Mouse (Mus musculus) hindbrain, embryonic 11.5 days (tissue): ENCODE data around the gene Prss45. TPM values are rescaled to one million over a fixed set of nuclear protein-coding genes. Genes with fewer than 3 reads are reported as not detected.

ENCODE experiments used
- ATAC-seq: fragments of 200-750 bp; cut with Nextera tagmentation; 2 replicates; pipeline ENCODE4 v1.8.0; 2017; ENCODE audit warnings: mild to moderate bottlenecking, moderate TSS enrichment, moderate library complexity; ENCODE audit not compliant: low FRiP score
- DNase-seq: peaks from one replicate; pipeline ENCODE4 v3.0.0-alpha.2; 2015; ENCODE audit warnings: low spot score
- H3K27ac ChIP-seq: fragments of 300-500 bp; sonication (generic); 2 replicates; pipeline ENCODE4 v1.5.1; 2014; ENCODE audit warnings: mild to moderate bottlenecking, low read depth, low read length
- H3K27me3 ChIP-seq: fragments of 300-500 bp; sonication (generic); 2 replicates; pipeline ENCODE4 v1.6.1; 2014; ENCODE audit warnings: mild to moderate bottlenecking, low read length, moderate library complexity, mixed read lengths; ENCODE audit not compliant: control insufficient read depth, insufficient read depth
- H3K36me3 ChIP-seq: fragments of 300-500 bp; sonication (generic); 2 replicates; pipeline ENCODE4 v1.6.1; 2014; ENCODE audit warnings: mild to moderate bottlenecking, low read length, moderate library complexity, mixed read lengths; ENCODE audit not compliant: control insufficient read depth, insufficient read depth
- H3K4me1 ChIP-seq: fragments of 300-500 bp; sonication (generic); replicated peaks from 2 replicates; pipeline ENCODE4 v1.6.1; 2014; ENCODE audit warnings: low read length, mixed read lengths; ENCODE audit not compliant: control insufficient read depth, insufficient read depth
- H3K4me2 ChIP-seq: fragments of 300-500 bp; sonication (generic); replicated peaks from 2 replicates; pipeline ENCODE4 v1.6.1; 2014; ENCODE audit warnings: mild to moderate bottlenecking, low read depth, low read length
- H3K4me3 ChIP-seq: fragments of 300-500 bp; sonication (generic); 2 replicates; pipeline ENCODE4 v1.5.1; 2014; ENCODE audit warnings: low read depth, low read length
- H3K9ac ChIP-seq: fragments of 300-500 bp; sonication (generic); 2 replicates; pipeline ENCODE4 v1.6.1; 2014; ENCODE audit warnings: low read depth, low read length
- H3K9me3 ChIP-seq: fragments of 300-500 bp; sonication (generic); 2 replicates; pipeline ENCODE4 v1.6.1; 2016; ENCODE audit warnings: low read length; ENCODE audit not compliant: control insufficient read depth
- WGBS: fragments of 180-500 bp; shearing (Covaris S2); extraction: QIAGEN DNeasy Blood & Tissue Kit; methylation state at CpG from one replicate; pipeline ENCODE4 v1.1.7; 2014; 5-methylcytosine and 5-hydroxymethylcytosine counted together
- polyA plus RNA-seq: library from polyadenylated mRNA; unstranded; fragments of >200 nt; fragmentation: Nextera tagmentation; extraction: Ambion mirVana; gene quantifications from 2 replicates; pipeline ENCODE4 v1.2.1, GENCODE M21; 2014

Prss45 gene
- polyA plus RNA-seq, 1 experiment from 2014 or later = not detected

- no peaks in the 10 kb centered on the region for H3K36me3 ChIP-seq
- H3K27me3 ChIP-seq = no peaks in the 10 kb centered on the region
- H3K9me3 ChIP-seq = no peaks in the 10 kb centered on the region
- no peak overlapping the region for H3K27ac ChIP-seq
- no peak overlapping the region for H3K4me2 ChIP-seq
- WGBS = 86% methylated on average over 2 of the region's 2 CpGs
- DNase-seq (no peak), ATAC-seq (no peak)
- H3K4me1 ChIP-seq = no peaks in the 10 kb centered on the region
- H3K4me3 ChIP-seq = no peak overlapping the region
- no peak overlapping the region for H3K9ac ChIP-seq
Measured at GRCm38 (mm10) chr9:110841438-110841837, 7.0 kb downstream of the Prss45 start.

GRCm38 (mm10) chr9:110844206-110844605 is 9.8 kb downstream of the Prss45 start, which contains the start of gene Prss46:
Gene Prss46, plus strand, starts transcription at chr9:110844506.
- no peak for ATAC-seq
- 86% methylated on average over 10 of the region's 10 CpGs for WGBS
- no peaks in the 10 kb centered on the region for H3K9me3 ChIP-seq
- no peak within 1 kb of the TSS for H3K9ac ChIP-seq
- no peak within 1 kb of the TSS for H3K4me3 ChIP-seq
- no peak within 1 kb of the TSS for H3K27ac ChIP-seq
- DNase-seq = no peak
- H3K36me3 ChIP-seq = no peaks in the 10 kb centered on the region
- no peaks in the 10 kb centered on the region for H3K27me3 ChIP-seq
- H3K4me1 ChIP-seq = no peaks in the 10 kb centered on the region
- H3K4me2 ChIP-seq = no peak within 1 kb of the TSS

- DNase-seq (no peak), ATAC-seq (no peak)
- H3K9ac ChIP-seq = no peak overlapping the region
- H3K9me3 ChIP-seq = no peaks in the 10 kb centered on the region
- H3K36me3 ChIP-seq = no peaks in the 10 kb centered on the region
- no peak overlapping the region for H3K27ac ChIP-seq
- no peaks in the 10 kb centered on the region for H3K4me1 ChIP-seq
- no peaks in the 10 kb centered on the region for H3K27me3 ChIP-seq
- H3K4me3 ChIP-seq = no peak overlapping the region
- 79% methylated on average over 7 of the region's 7 CpGs for WGBS
- no peak overlapping the region for H3K4me2 ChIP-seq
Measured at GRCm38 (mm10) chr9:110849162-110849561, 14.8 kb downstream of the Prss45 start.

GRCm38 (mm10) chr9:110855903-110856302 is 21.5 kb downstream of the Prss45 start:
- no peak overlapping the region for H3K4me2 ChIP-seq
- DNase-seq = no peak
- no peak overlapping the region for H3K9ac ChIP-seq
- 73% methylated on average over 7 of the region's 7 CpGs for WGBS
- no peak overlapping the region for H3K4me3 ChIP-seq
- H3K27ac ChIP-seq = no peak overlapping the region
- no peaks in the 10 kb centered on the region for H3K9me3 ChIP-seq
- H3K4me1 ChIP-seq = 0 out of 2 replicates have a peak, but pooled peaks cover 3% of the 10 kb centered on the region
- no peak for ATAC-seq
- no peaks in the 10 kb centered on the region for H3K36me3 ChIP-seq
- peaks cover 6% of the 10 kb centered on the region; the same call in 1 of the 2 replicates for H3K27me3 ChIP-seq

GRCm38 (mm10) chr9:110856920-110857319 is 22.5 kb downstream of the Prss45 start:
- no peak for ATAC-seq
- Histone ChIP-seq H3K9me3 (no peaks in the 10 kb centered on the region), H3K4me2 (no peak overlapping the region), H3K27me3 (peaks cover 6% of the 10 kb centered on the region; the same call in 1 of the 2 replicates), H3K27ac (no peak overlapping the region), H3K4me1 (0 out of 2 replicates have a peak, but pooled peaks cover 3% of the 10 kb centered on the region), H3K36me3 (no peaks in the 10 kb centered on the region), H3K4me3 (no peak overlapping the region), H3K9ac (no peak overlapping the region)
- DNase-seq = no peak
- WGBS = 59% methylated on average over 4 of the region's 4 CpGs

- H3K36me3 ChIP-seq = no peaks in the 10 kb centered on the region
- WGBS = 9% methylated on average over 38 of the region's 50 CpGs
- peak; percentile 68 for DNase-seq
- H3K9ac ChIP-seq = 0 out of 2 replicates have a peak within 1 kb of the TSS, but pooled peaks have one; percentile 31
- peaks cover 6% of the 10 kb centered on the region; the same call in 1 of the 2 replicates for H3K27me3 ChIP-seq
- no peaks in the 10 kb centered on the region for H3K9me3 ChIP-seq
- no peak for ATAC-seq
- H3K4me2 ChIP-seq = peak within 1 kb of the TSS; percentile 58
- 0 out of 2 replicates have a peak, but pooled peaks cover 3% of the 10 kb centered on the region for H3K4me1 ChIP-seq
- no peak within 1 kb of the TSS for H3K27ac ChIP-seq
- H3K4me3 ChIP-seq = peak within 1 kb of the TSS; percentile 30
Measured at GRCm38 (mm10) chr9:110857781-110858472, 23.5 kb downstream of the Prss45 start, which contains the start of gene Prss50. Gene Prss50, plus strand, starts transcription at chr9:110857967.

- 47% methylated on average over 5 of the region's 5 CpGs for WGBS
- H3K9me3 ChIP-seq = no peaks in the 10 kb centered on the region
- H3K27me3 ChIP-seq = peaks cover 6% of the 10 kb centered on the region; the same call in 1 of the 2 replicates
Measured at GRCm38 (mm10) chr9:110858523-110858922, 24.1 kb downstream of the Prss45 start.

GRCm38 (mm10) chr9:110858967-110859596 is 24.7 kb downstream of the Prss45 start:
- Histone ChIP-seq H3K27ac (no peak overlapping the region), H3K4me1 (0 out of 2 replicates have a peak, but pooled peaks cover 3% of the 10 kb centered on the region), H3K36me3 (no peaks in the 10 kb centered on the region), H3K9ac (no peak overlapping the region), H3K27me3 (peaks cover 6% of the 10 kb centered on the region; the same call in 1 of the 2 replicates), H3K9me3 (no peaks in the 10 kb centered on the region), H3K4me2 (no peak overlapping the region), H3K4me3 (no peak overlapping the region)
- WGBS = 80% methylated on average over 5 of the region's 5 CpGs
- no peak for DNase-seq
- ATAC-seq = no peak

More at GRCm38 (mm10) chr9:110858523-110858922, 24.1 kb downstream of the Prss45 start:
- H3K36me3 ChIP-seq = no peaks in the 10 kb centered on the region
- ATAC-seq (no peak), DNase-seq (no peak)
- no peak overlapping the region for H3K4me2 ChIP-seq
- no peak overlapping the region for H3K9ac ChIP-seq
- no peak overlapping the region for H3K4me3 ChIP-seq
- 0 out of 2 replicates have a peak, but pooled peaks cover 3% of the 10 kb centered on the region for H3K4me1 ChIP-seq
- no peak overlapping the region for H3K27ac ChIP-seq
